Mouse (Mus musculus) liver, postnatal 0 days (tissue): Measurements from ENCODE around the gene Gdpd5.

Source experiments
- CTCF ChIP-seq: sonication (generic); IDR thresholded peaks from 2 replicates; pipeline ENCODE4 v1.5.1; 2016; ENCODE audit warnings: antibody characterized with exemption, low read depth
- EP300 ChIP-seq: IDR thresholded peaks from 2 replicates; pipeline ENCODE4 v1.6.1; 2016; ENCODE audit warnings: antibody characterized with exemption, low read depth, mild to moderate bottlenecking

GRCm38 (mm10) chr7:99483924-99484319 lies 102.7 kb downstream of the Gdpd5 start:
- TF ChIP-seq CTCF = no peak
- TF ChIP-seq EP300 = no peak
